Mouse (Mus musculus): Measurements from ENCODE around the gene Ankrd54.

- TF ChIP-seq CTCF (IDR thresholded peaks at IDR 0.05; ENCODE audit: low read depth) (no peak), EP300 (IDR thresholded peaks at IDR 0.05; ENCODE audit: low read depth) (no peak)
Observed at GRCm38 (mm10) chr15:79041585-79041984, 21.1 kb downstream of the Ankrd54 start, which contains the start of gene Galr3.
